Mouse (Mus musculus): ENCODE data around the gene Pld3.

Pld3 gene

GRCm38 (mm10) chr7:27569580-27570224 lies 16.7 kb upstream of the Pld3 start:
- no peak for DNase-seq (ENCODE audit: low read depth, low spot score)

- no peak for DNase-seq (ENCODE audit: low read depth, low spot score)
These were observed 8.0 kb upstream of the Pld3 start for GRCm38 (mm10) chr7:27560978-27561377.

GRCm38 (mm10) chr7:27560291-27560887 lies 7.4 kb upstream of the Pld3 start:
- DNase-seq (ENCODE audit: low read depth, low spot score): no peak

- no peak for DNase-seq (ENCODE audit: low read depth, low spot score)
These were observed 948 bp downstream of the Pld3 start for GRCm38 (mm10) chr7:27552070-27552469.

GRCm38 (mm10) chr7:27549597-27549996 lies 3.4 kb downstream of the Pld3 start:
- DNase-seq (ENCODE audit: low read depth, low spot score): no peak

GRCm38 (mm10) chr7:27544675-27545370 lies 8.2 kb downstream of the Pld3 start:
- DNase-seq (ENCODE audit: low read depth, low spot score): no peak

GRCm38 (mm10) chr7:27543851-27544250 lies 9.2 kb downstream of the Pld3 start:
- DNase-seq (ENCODE audit: low read depth, low spot score): no peak

- DNase-seq (ENCODE audit: low read depth, low spot score): no peak
These were observed 10.0 kb downstream of the Pld3 start for GRCm38 (mm10) chr7:27543065-27543464.

GRCm38 (mm10) chr7:27542392-27543033 lies 10.5 kb downstream of the Pld3 start:
- peak; percentile 76 for DNase-seq (ENCODE audit: low read depth, low spot score)

- DNase-seq (ENCODE audit: low read depth, low spot score): no peak
These were observed 11.1 kb downstream of the Pld3 start for GRCm38 (mm10) chr7:27541922-27542321.

- DNase-seq (ENCODE audit: low read depth, low spot score): peak; percentile 22
These were observed 11.6 kb downstream of the Pld3 start for GRCm38 (mm10) chr7:27541431-27541830.

GRCm38 (mm10) chr7:27540935-27541334 lies 12.1 kb downstream of the Pld3 start:
- DNase-seq (ENCODE audit: low read depth, low spot score): no peak

- DNase-seq (ENCODE audit: low read depth, low spot score): no peak
These were observed 12.5 kb downstream of the Pld3 start for GRCm38 (mm10) chr7:27540521-27540920.

GRCm38 (mm10) chr7:27538797-27539196 lies 14.2 kb downstream of the Pld3 start:
- DNase-seq (ENCODE audit: low read depth, low spot score): no peak

- DNase-seq (ENCODE audit: low read depth, low spot score): no peak
These were observed 15.0 kb downstream of the Pld3 start for GRCm38 (mm10) chr7:27537998-27538397.

GRCm38 (mm10) chr7:27536618-27537017 lies 16.4 kb downstream of the Pld3 start:
- DNase-seq (ENCODE audit: low read depth, low spot score): no peak

GRCm38 (mm10) chr7:27535386-27535785 lies 17.6 kb downstream of the Pld3 start:
- no peak for DNase-seq (ENCODE audit: low read depth, low spot score)

GRCm38 (mm10) chr7:27532480-27533050 lies 20.5 kb downstream of the Pld3 start:
- DNase-seq (ENCODE audit: low read depth, low spot score): no peak

- no peak for DNase-seq (ENCODE audit: low read depth, low spot score)
These were observed 21.3 kb downstream of the Pld3 start for GRCm38 (mm10) chr7:27531707-27532106.

- DNase-seq (ENCODE audit: low read depth, low spot score): no peak
These were observed 22.1 kb downstream of the Pld3 start for GRCm38 (mm10) chr7:27530937-27531336.

- DNase-seq (ENCODE audit: low read depth, low spot score): no peak
These were observed 23.9 kb downstream of the Pld3 start for GRCm38 (mm10) chr7:27529070-27529469.
